Mouse (Mus musculus) bone marrow macrophage, adult 2 months (primary cell): Measurements from ENCODE around the gene Ypel2.

Source experiments
- CTCF ChIP-seq: IDR thresholded peaks from 2 replicates; pipeline ENCODE4 v1.5.1; 2012; ENCODE audit warnings: low read depth, mild to moderate bottlenecking, low read length, moderate library complexity
- POLR2A ChIP-seq: IDR thresholded peaks from 2 replicates; pipeline ENCODE4 v1.6.1; 2012; ENCODE audit warnings: mild to moderate bottlenecking, low read depth, low read length, borderline replicate concordance

- TF ChIP-seq POLR2A (no peak), CTCF (no peak)
Measured at GRCm38 (mm10) chr11:86963698-86964097, 29.8 kb downstream of the Ypel2 start.
